Mouse (Mus musculus): ENCODE results near the gene Gpm6b.
A peak's percentile ranks its signal among the peaks of the same experiment; 100 is the strongest.

Gpm6b gene

GRCm38 (mm10) chrX:166304355-166304754 lies 65.6 kb downstream of the Gpm6b start:
- DNase-seq (ENCODE audit: low spot score in 2 of 2), result peak in 1 of 2 experiments; percentile 14

GRCm38 (mm10) chrX:166307437-166308222 lies 68.9 kb downstream of the Gpm6b start:
- DNase-seq (ENCODE audit: low spot score in 2 of 2), result no peak

GRCm38 (mm10) chrX:166308798-166309197 lies 70.1 kb downstream of the Gpm6b start:
- DNase-seq (ENCODE audit: low spot score in 2 of 2), result no peak

GRCm38 (mm10) chrX:166315251-166315650 lies 76.5 kb downstream of the Gpm6b start:
- no peak for DNase-seq (ENCODE audit: low spot score in 2 of 2)

- DNase-seq (ENCODE audit: low spot score in 2 of 2), result no peak
Observed at GRCm38 (mm10) chrX:166316552-166317375, 78.1 kb downstream of the Gpm6b start.

- no peak for DNase-seq (ENCODE audit: low spot score in 2 of 2)
Observed at GRCm38 (mm10) chrX:166317376-166317679, 78.6 kb downstream of the Gpm6b start.

GRCm38 (mm10) chrX:166323226-166323625 lies 84.5 kb downstream of the Gpm6b start:
- DNase-seq (ENCODE audit: low spot score in 2 of 2), result no peak

- DNase-seq (ENCODE audit: low spot score in 2 of 2), result peak; percentile 3 to 8
Observed at GRCm38 (mm10) chrX:166327621-166328020, 88.9 kb downstream of the Gpm6b start.

GRCm38 (mm10) chrX:166328219-166328901 lies 89.6 kb downstream of the Gpm6b start:
- no peak for DNase-seq (ENCODE audit: low spot score in 2 of 2)

- peak; percentile 25 to 28 for DNase-seq (ENCODE audit: low spot score in 2 of 2)
Observed at GRCm38 (mm10) chrX:166328904-166329451, 90.3 kb downstream of the Gpm6b start.

- no peak for DNase-seq (ENCODE audit: low spot score in 2 of 2)
Observed at GRCm38 (mm10) chrX:166334516-166335136, 95.9 kb downstream of the Gpm6b start.

GRCm38 (mm10) chrX:166338353-166338752 lies 99.6 kb downstream of the Gpm6b start:
- DNase-seq (ENCODE audit: low spot score in 2 of 2), result no peak

- DNase-seq (ENCODE audit: low spot score in 2 of 2), result no peak
Observed at GRCm38 (mm10) chrX:166338784-166339520, 100.2 kb downstream of the Gpm6b start.

GRCm38 (mm10) chrX:166339911-166340310 lies 101.2 kb downstream of the Gpm6b start:
- no peak for DNase-seq (ENCODE audit: low spot score in 2 of 2)

- no peak for DNase-seq (ENCODE audit: low spot score in 2 of 2)
Observed at GRCm38 (mm10) chrX:166341795-166342194, 103.1 kb downstream of the Gpm6b start.

GRCm38 (mm10) chrX:166344228-166345015 lies 105.7 kb downstream of the Gpm6b start:
- no peak for DNase-seq (ENCODE audit: low spot score in 2 of 2)

- DNase-seq (ENCODE audit: low spot score in 2 of 2), result no peak
Observed at GRCm38 (mm10) chrX:166348086-166348485, 109.4 kb downstream of the Gpm6b start.

GRCm38 (mm10) chrX:166348634-166349033 lies 109.9 kb downstream of the Gpm6b start:
- DNase-seq (ENCODE audit: low spot score in 2 of 2), result no peak

GRCm38 (mm10) chrX:166351790-166352189 lies 113.1 kb downstream of the Gpm6b start:
- peak; percentile 44 to 45 for DNase-seq (ENCODE audit: low spot score in 2 of 2)

GRCm38 (mm10) chrX:166353412-166353811 lies 114.7 kb downstream of the Gpm6b start:
- no peak for DNase-seq (ENCODE audit: low spot score in 2 of 2)
